Mouse (Mus musculus): Measurements from ENCODE around the gene Lhfpl5.

GRCm38 (mm10) chr17:28591476-28591875 is 16.0 kb downstream of the Lhfpl5 start:
- TF ChIP-seq POLR2A (IDR thresholded peaks at IDR 0.05; ENCODE audit: insufficient read length, low read depth) = no peak
- TF ChIP-seq CEBPB (IDR thresholded peaks at IDR 0.05; ENCODE audit: insufficient read depth, poor library complexity, severe bottlenecking) = no peak
- TF ChIP-seq TCF12 (IDR thresholded peaks at IDR 0.05; ENCODE audit: insufficient read depth, poor library complexity, severe bottlenecking) = no peak
- TF ChIP-seq SRF (IDR thresholded peaks at IDR 0.05; ENCODE audit: control insufficient read depth, insufficient read length, low read depth) = no peak
- no peak for TF ChIP-seq USF1 (IDR thresholded peaks at IDR 0.05; ENCODE audit: low read depth)
- TF ChIP-seq MYOD1 (IDR thresholded peaks at IDR 0.05; ENCODE audit: control insufficient read depth in 1 of 3, insufficient read length in 2 of 3, low read depth in 2 of 3) = no peak
- no peak for TF ChIP-seq POLR2AphosphoS2 (IDR thresholded peaks at IDR 0.05; ENCODE audit: insufficient read length, low read depth)
- no peak for TF ChIP-seq TCF3 (IDR thresholded peaks at IDR 0.05; ENCODE audit: insufficient read length, low read depth)

Measured in myocyte (in vitro differentiated cells).